Mouse (Mus musculus): ENCODE measurements at regions not wholly inside any gene's neighbourhood (a gene's known extent, or its start where the extent isn't known, plus 50 kb on each side); places are given as distances from the start of the nearest gene placed in this dataset.

GRCm38 (mm10) chr9:78880643-78881306 is 265.4 kb downstream of the Cd109 start:
- TF ChIP-seq CTCF (IDR thresholded peaks at IDR 0.05; ENCODE audit: low read depth, low read length) (no peak), EP300 (IDR thresholded peaks at IDR 0.05; ENCODE audit: insufficient read depth, low read depth, low read length) (no peak)

All from ES-Bruce4 (cell line).